Mouse (Mus musculus) heart, embryonic 11.5 days (tissue): ENCODE results near the gene Sart3. TPM values are rescaled to one million over a fixed set of nuclear protein-coding genes. Genes with fewer than 3 reads are reported as not detected.
A peak's percentile ranks its signal among the peaks of the same experiment; 100 is the strongest.

Experiments
- ATAC-seq: fragments of 200-750 bp; cut with Nextera tagmentation; replicated peaks from 2 replicates; pipeline ENCODE4 v1.8.0; 2017; ENCODE audit warnings: moderate library complexity; ENCODE audit not compliant: insufficient number of reproducible peaks, low FRiP score, low TSS enrichment
- H3K27ac ChIP-seq: fragments of 300-500 bp; sonication (generic); 2 replicates; pipeline ENCODE4 v1.5.1; 2014; ENCODE audit warnings: mild to moderate bottlenecking, low read depth, low read length
- H3K27me3 ChIP-seq: fragments of 300-500 bp; sonication (generic); 2 replicates; pipeline ENCODE4 v1.6.1; 2014; ENCODE audit warnings: mild to moderate bottlenecking, low read length, mixed read lengths; ENCODE audit not compliant: control insufficient read depth, insufficient read depth
- H3K36me3 ChIP-seq: fragments of 300-500 bp; sonication (generic); 2 replicates; pipeline ENCODE4 v1.6.1; 2014; ENCODE audit warnings: mild to moderate bottlenecking, low read length, moderate library complexity, mixed read lengths; ENCODE audit not compliant: control insufficient read depth, insufficient read depth
- H3K4me1 ChIP-seq: fragments of 300-500 bp; sonication (generic); 2 replicates; pipeline ENCODE4 v1.6.1; 2014; ENCODE audit warnings: low read length; ENCODE audit not compliant: control insufficient read depth, insufficient read depth
- H3K4me2 ChIP-seq: fragments of 300-500 bp; sonication (generic); 2 replicates; pipeline ENCODE4 v1.6.1; 2014; ENCODE audit warnings: mild to moderate bottlenecking, moderate library complexity
- H3K4me3 ChIP-seq: fragments of 300-500 bp; sonication (generic); 2 replicates; pipeline ENCODE4 v1.5.1; 2014; ENCODE audit warnings: low read depth, low read length
- H3K9ac ChIP-seq: fragments of 300-500 bp; sonication (generic); 2 replicates; pipeline ENCODE4 v1.6.1; 2014; ENCODE audit warnings: mild to moderate bottlenecking, low read depth, low read length, moderate library complexity
- H3K9me3 ChIP-seq: fragments of 300-500 bp; sonication (generic); replicated peaks from 2 replicates; pipeline ENCODE4 v1.6.1; 2016; ENCODE audit warnings: low read length; ENCODE audit not compliant: control insufficient read depth
- WGBS: fragments of 180-500 bp; shearing (Covaris S2); extraction: QIAGEN DNeasy Blood & Tissue Kit; methylation state at CpG from one replicate; pipeline ENCODE4 v1.1.7; 2014; ENCODE audit not compliant: insufficient replicate concordance; 5-methylcytosine and 5-hydroxymethylcytosine counted together
- polyA plus RNA-seq: library from polyadenylated mRNA; unstranded; fragments of >200 nt; fragmentation: Nextera tagmentation; extraction: Ambion mirVana; gene quantifications from 2 replicates; pipeline ENCODE4 v1.2.1, GENCODE M21; 2014

The Sart3 gene
- polyA plus RNA-seq, 1 experiment from 2014 or later, result 31.6 TPM

DNA sequence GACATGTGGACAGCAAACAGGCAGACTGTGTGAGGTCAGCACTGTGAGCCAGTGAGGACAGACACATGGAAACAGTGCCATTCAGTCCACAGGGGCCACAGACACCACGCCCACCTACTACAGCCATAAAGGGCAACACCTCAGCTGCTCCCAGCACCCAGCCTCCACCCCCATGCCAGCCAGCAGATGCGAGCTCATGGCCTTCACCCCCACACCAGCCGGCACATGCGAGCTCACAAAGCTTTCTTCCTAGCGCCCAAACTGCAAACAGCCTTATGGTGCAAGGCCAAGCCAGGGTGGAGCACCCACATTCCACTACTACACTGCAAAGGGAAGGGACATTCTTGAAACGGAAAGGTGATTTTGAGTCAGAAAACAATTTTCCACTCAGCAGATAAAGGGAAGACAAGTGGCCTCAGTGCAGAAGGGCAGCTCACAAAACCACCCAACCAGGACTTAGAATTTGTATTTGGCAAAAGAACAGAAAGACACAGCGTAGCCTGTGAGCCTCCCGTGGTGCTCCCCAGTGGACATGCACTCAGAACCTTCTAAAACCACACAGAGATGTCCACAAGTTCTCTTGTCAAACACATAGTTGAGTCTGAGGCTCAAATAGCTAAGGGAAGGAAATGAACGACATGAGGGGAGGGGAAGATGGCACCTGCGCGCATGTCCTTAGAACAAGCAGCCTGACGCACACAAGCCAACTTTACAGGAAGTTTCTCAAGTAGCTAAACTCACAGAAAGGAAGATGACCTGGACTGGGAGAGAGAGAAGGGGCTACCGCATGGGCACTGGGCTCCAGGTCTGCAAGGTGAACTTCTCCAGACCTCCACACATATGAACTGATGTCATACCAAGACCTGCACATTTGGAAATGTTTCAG, 6.4 kb downstream of the Sart3 start:
- Histone ChIP-seq H3K27ac (no peak overlapping the region), H3K9ac (no peak overlapping the region), H3K9me3 (no peaks in the 10 kb centered on the region), H3K4me2 (no peak overlapping the region), H3K4me3 (no peak overlapping the region), H3K4me1 (peaks cover 8% of the 10 kb centered on the region), H3K36me3 (peaks cover 24% of the 10 kb centered on the region), H3K27me3 (no peaks in the 10 kb centered on the region)
- ATAC-seq, result 0 out of 2 replicates have a peak, but pooled peaks have one; percentile 25
- WGBS, result 88% methylated on average over 13 of the region's 13 CpGs

- Histone ChIP-seq H3K4me1 (no peaks in the 10 kb centered on the region), H3K9me3 (no peaks in the 10 kb centered on the region), H3K36me3 (peaks cover 37% of the 10 kb centered on the region), H3K27ac (no peak overlapping the region), H3K9ac (no peak overlapping the region), H3K27me3 (no peaks in the 10 kb centered on the region), H3K4me3 (no peak overlapping the region), H3K4me2 (no peak overlapping the region)
- no peak for ATAC-seq
- 93% methylated on average over 7 of the region's 7 CpGs for WGBS
Observed at GRCm38 (mm10) chr5:113764426-113764825, 7.9 kb downstream of the Sart3 start.

- no peak overlapping the region for H3K4me2 ChIP-seq
- no peaks in the 10 kb centered on the region for H3K4me1 ChIP-seq
- H3K9ac ChIP-seq, result no peak overlapping the region
- WGBS, result 93% methylated on average over 2 of the region's 2 CpGs
- no peaks in the 10 kb centered on the region for H3K27me3 ChIP-seq
- H3K9me3 ChIP-seq, result no peaks in the 10 kb centered on the region
- peaks cover 43% of the 10 kb centered on the region for H3K36me3 ChIP-seq
- no peak overlapping the region for H3K4me3 ChIP-seq
- no peak overlapping the region for H3K27ac ChIP-seq
- no peak for ATAC-seq
Observed at GRCm38 (mm10) chr5:113761585-113761984, 10.7 kb downstream of the Sart3 start.

DNA sequence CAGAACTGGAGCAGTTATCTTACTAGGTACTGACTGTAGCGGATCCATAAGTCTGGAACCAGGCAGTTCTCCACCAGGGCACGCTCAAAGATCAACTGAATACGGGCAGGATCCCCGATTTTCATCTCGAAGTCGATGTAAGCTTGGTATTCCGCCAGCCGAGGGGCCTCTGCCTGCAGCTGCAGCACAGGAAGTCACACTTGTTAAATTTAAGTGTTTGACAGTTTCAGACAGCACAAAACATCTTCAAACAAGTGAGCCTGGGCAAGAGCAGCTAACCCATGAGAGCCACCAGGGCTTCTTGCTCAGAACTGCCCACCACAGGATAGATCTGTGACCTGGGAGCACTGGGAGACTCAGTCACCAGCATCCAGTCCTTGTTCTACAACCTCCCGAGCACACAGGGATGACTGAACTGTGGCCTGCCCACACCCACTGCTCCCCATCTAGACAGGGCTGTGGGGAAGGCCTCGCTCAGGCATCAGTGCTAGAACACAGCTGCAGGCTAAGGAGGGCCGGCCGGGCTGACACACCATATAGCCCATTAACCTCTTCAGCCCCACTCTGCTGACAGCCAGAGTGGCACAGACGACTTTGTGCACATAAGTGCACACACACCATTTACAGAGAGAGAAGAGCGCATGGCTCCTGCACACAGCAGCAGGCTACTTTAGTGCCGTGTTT, 16.8 kb downstream of the Sart3 start:
- H3K27ac ChIP-seq, result no peak overlapping the region
- peaks cover 64% of the 10 kb centered on the region for H3K36me3 ChIP-seq
- no peaks in the 10 kb centered on the region for H3K4me1 ChIP-seq
- H3K9me3 ChIP-seq, result no peaks in the 10 kb centered on the region
- H3K4me3 ChIP-seq, result no peak overlapping the region
- no peak overlapping the region for H3K4me2 ChIP-seq
- no peaks in the 10 kb centered on the region for H3K27me3 ChIP-seq
- no peak for ATAC-seq
- no peak overlapping the region for H3K9ac ChIP-seq
- WGBS, result 83% methylated on average over 15 of the region's 15 CpGs

GRCm38 (mm10) chr5:113751521-113752157, 20.7 kb downstream of the Sart3 start:
- ATAC-seq, result no peak
- 88% methylated on average over 9 of the region's 9 CpGs for WGBS
- H3K4me2 ChIP-seq, result no peak overlapping the region
- H3K27me3 ChIP-seq, result no peaks in the 10 kb centered on the region
- H3K27ac ChIP-seq, result no peak overlapping the region
- H3K4me1 ChIP-seq, result no peaks in the 10 kb centered on the region
- H3K9me3 ChIP-seq, result no peaks in the 10 kb centered on the region
- no peak overlapping the region for H3K9ac ChIP-seq
- no peak overlapping the region for H3K4me3 ChIP-seq
- H3K36me3 ChIP-seq, result peaks cover 73% of the 10 kb centered on the region

DNA sequence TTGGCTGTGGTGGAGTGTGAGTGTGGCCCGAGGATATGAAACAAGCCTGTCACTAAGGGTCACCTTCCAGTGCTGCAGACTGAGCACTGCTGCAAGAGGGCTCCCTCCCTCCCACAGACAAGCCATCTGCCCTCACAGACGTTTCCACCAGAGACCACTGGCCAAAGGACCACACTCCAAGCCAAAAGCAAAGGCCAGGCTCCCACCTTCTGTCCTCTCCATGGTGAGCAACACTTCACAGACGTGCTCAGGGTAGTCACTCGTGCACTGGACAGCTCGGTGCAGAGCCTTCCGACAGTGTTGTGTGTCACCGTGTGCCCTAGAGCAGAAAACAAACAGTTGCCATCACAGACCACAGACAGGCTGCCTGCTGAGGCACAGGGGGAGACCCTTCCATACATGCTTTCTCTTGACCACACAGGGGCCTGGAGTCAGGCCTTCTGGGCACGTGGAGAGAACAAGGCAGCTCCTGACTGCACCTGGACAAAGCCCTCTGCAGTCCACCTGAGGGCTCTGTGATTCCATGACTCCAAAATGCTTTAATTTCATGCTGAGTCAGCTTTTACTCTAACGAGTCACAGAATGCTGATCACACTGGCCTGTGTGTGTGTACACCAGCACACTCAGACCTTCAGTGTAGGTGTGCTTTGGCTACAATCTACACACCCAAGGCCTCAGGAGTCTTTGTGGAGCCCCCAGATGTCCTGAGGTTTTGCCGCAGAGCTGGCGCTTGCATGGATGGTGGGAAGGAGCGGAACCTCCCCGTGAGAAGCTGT, 23.6 kb downstream of the Sart3 start:
- Histone ChIP-seq H3K9ac (no peak overlapping the region), H3K4me3 (no peak overlapping the region), H3K9me3 (no peaks in the 10 kb centered on the region), H3K4me1 (no peaks in the 10 kb centered on the region), H3K27ac (no peak overlapping the region), H3K36me3 (peaks cover 82% of the 10 kb centered on the region), H3K4me2 (no peak overlapping the region), H3K27me3 (no peaks in the 10 kb centered on the region)
- WGBS, result 94% methylated on average over 13 of the region's 13 CpGs
- no peak for ATAC-seq

DNA sequence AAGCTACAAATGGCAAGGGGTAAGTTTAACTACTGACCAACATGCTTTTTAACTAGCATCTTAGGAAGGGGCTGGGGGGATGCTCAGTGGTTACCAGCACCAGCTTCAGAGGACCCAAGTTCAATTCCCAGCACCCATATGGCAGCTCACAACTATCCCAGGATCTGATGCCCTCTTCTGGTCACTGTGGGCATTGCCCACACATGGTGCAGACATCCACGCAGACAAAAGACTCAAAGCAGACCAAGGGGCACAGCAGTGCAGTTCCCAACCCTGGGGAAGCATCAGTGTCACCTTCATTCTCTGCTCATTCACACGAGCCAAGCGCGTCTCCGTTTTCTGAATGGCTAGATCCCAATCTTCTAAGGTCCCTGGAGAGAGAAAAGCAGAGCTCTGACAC, 24.7 kb downstream of the Sart3 start:
- 96% methylated on average over 5 of the region's 5 CpGs for whole genome bisulfite sequencing
- Histone ChIP-seq H3K27me3 (no peaks in the 10 kb centered on the region), H3K36me3 (peaks cover 83% of the 10 kb centered on the region), H3K4me3 (no peak overlapping the region), H3K9ac (no peak overlapping the region), H3K4me1 (no peaks in the 10 kb centered on the region), H3K9me3 (no peaks in the 10 kb centered on the region), H3K27ac (no peak overlapping the region), H3K4me2 (no peak overlapping the region)
- ATAC-seq, result no peak

- H3K9me3 ChIP-seq, result no peaks in the 10 kb centered on the region
- H3K27ac ChIP-seq, result no peak overlapping the region
- peaks cover 14% of the 10 kb centered on the region for H3K4me1 ChIP-seq
- ATAC-seq, result no peak
- H3K36me3 ChIP-seq, result peaks cover 15% of the 10 kb centered on the region
- 89% methylated on average over 11 of the region's 11 CpGs for WGBS
- no peak overlapping the region for H3K4me2 ChIP-seq
- H3K4me3 ChIP-seq, result no peak overlapping the region
- H3K9ac ChIP-seq, result no peak overlapping the region
- no peaks in the 10 kb centered on the region for H3K27me3 ChIP-seq
Observed at GRCm38 (mm10) chr5:113737607-113738237, 34.6 kb downstream of the Sart3 start.
